Mouse (Mus musculus): ENCODE measurements at regions not wholly inside any gene's neighbourhood (a gene's known extent, or its start where the extent isn't known, plus 50 kb on each side); places are given as distances from the start of the nearest gene placed in this dataset.

DNA sequence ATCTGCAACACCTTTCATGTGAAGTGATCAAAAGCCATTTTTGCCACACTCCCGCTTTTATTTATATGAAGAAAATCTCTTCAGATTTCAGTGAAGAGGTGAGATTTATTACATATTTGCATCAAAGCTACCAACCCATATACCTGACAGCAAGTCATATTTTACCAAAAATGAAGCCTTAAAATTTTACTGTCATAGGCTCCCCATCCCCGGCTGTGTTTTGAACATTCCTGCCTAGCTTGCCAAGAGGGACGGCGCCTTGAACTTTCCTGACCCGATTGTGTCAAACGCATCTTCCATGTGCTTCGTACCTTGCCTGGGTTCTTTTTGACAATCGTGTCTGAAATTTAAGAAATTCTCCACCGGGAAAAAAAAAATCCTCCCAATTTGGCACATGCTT is 173.3 kb upstream of the Six2 start:
- TF ChIP-seq CTCF (IDR thresholded peaks at IDR 0.05; ENCODE audit: low read depth, low read length) (no peak), EP300 (IDR thresholded peaks at IDR 0.05; ENCODE audit: insufficient read depth, low read depth, low read length) (no peak)
